Mouse (Mus musculus): Measurements from ENCODE around the gene Iqsec3.

- TF ChIP-seq CTCF (IDR thresholded peaks at IDR 0.05) (no peak), EP300 (IDR thresholded peaks at IDR 0.05) (no peak)
Observed at GRCm38 (mm10) chr6:121519266-121519810, 45.9 kb upstream of the Iqsec3 start.

Measured in lung, postnatal 0 days (tissue).